Mouse (Mus musculus): ENCODE measurements around the gene Atp5d. TPM values are rescaled to one million over a fixed set of nuclear protein-coding genes. Genes with fewer than 3 reads are reported as not detected.
A peak's percentile ranks its signal among the peaks of the same experiment; 100 is the strongest.

The Atp5d gene
- 561 and 619 TPM in 2 replicates for polyA plus RNA-seq (2012; rRNA removed)

DNA sequence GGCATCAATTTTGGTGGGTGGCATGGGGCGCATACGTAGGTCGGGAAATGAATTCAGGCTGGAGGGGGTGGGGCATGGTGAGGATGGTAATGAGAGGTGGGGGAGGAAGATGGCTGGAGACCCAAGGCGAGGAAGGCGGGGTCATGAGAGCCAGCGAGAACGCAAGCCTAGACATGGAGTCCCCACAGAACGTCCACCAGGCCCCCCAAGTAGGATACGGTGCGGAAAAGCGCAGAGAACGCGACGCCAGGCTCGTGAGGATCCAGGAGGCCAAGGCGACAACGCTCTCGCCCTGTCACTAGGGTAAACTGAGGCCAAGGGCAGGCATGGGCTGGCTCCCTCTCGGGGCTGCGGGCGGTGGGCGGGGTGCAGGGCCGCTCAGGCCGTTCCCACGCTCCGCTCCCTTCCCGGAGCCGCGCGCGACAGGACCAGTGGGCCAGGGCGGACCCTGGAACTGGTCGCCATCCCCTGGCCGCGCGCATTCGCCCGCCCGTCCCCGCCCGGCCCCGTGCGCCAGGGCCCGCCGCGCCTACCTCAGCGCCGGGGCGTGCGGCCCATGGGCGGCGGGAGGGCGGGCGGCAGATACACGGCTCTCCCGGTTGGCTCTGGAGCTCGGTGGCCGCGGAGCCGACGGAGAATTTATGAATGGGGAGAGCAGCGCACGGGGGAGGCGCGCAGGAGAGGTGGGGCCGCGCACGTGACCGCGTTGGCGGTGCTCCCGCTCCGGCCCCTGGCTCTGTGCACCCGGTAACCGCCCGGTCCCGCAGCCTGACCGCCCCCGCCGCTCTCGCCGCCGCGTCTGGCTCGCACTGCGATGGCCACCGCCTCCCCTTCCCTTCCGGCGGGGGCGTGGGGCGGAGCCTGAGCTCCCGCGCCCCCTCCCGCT, at the start of gene Atp5d:
Gene Atp5d, plus strand, starts transcription at position 80 of the 886 bp plus-strand sequence.
- DNase-seq (ENCODE audit: low read depth): no peak

- no peak for DNase-seq (ENCODE audit: low read depth)
Observed at GRCm38 (mm10) chr10:80089146-80089545, 49.3 kb upstream of the Atp5d start.

- DNase-seq (ENCODE audit: low read depth): no peak
Observed at GRCm38 (mm10) chr10:80091527-80091926, 46.9 kb upstream of the Atp5d start.

- no peak for DNase-seq (ENCODE audit: low read depth)
Observed at GRCm38 (mm10) chr10:80092690-80093089, 45.7 kb upstream of the Atp5d start.

DNA sequence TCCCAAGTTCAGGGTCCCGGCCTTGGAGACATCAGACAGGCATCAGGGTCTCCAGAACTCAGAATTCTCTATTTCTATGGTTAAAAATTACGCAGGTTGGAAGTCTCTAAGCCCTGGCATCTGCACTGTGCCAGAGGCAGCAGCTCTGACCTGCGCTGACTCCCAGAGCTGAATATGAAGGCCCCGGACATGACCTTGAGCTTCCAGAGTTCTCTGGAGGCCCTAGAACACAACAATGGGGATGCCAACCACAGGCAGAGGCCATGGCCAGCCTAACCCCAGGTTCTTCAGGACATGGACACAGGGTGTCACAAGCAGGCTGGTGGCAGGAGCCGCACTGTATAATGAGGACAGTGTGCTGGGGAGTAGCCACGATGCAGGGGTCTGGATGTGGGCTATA, 44.3 kb upstream of the Atp5d start:
- DNase-seq (ENCODE audit: low read depth): no peak

- DNase-seq (ENCODE audit: low read depth): no peak
Observed at GRCm38 (mm10) chr10:80094684-80095083, 43.7 kb upstream of the Atp5d start.

GRCm38 (mm10) chr10:80095547-80095946, 42.9 kb upstream of the Atp5d start:
- no peak for DNase-seq (ENCODE audit: low read depth)

DNA sequence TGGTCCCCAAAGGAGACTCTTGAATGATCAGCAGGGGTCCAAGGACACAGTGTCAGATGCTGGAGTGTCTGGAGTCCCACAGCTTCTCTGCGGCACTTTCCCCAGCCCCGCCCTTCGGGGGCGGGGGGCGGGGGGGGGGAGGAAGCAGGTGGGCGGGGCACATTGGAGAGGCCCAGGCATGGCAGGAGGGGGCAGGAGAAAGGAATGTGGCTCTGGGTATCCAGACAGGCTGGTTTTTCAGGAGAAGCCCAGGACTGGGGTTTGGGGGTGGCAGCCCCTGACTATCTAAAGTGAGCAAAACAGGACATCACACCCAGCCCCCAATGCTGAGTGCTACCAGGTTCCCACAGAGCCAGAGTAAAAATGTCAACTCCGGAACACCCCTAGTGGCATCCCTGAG, 41.2 kb upstream of the Atp5d start:
- DNase-seq (ENCODE audit: low read depth): no peak

- no peak for DNase-seq (ENCODE audit: low read depth)
Observed at GRCm38 (mm10) chr10:80098630-80099029, 39.8 kb upstream of the Atp5d start.

- no peak for DNase-seq (ENCODE audit: low read depth)
Observed at GRCm38 (mm10) chr10:80100982-80101381, 37.5 kb upstream of the Atp5d start.

- DNase-seq (ENCODE audit: low read depth): no peak
Observed at GRCm38 (mm10) chr10:80102216-80102915, 36.1 kb upstream of the Atp5d start.

- no peak for DNase-seq (ENCODE audit: low read depth)
Observed at GRCm38 (mm10) chr10:80103032-80103431, 35.4 kb upstream of the Atp5d start.

GRCm38 (mm10) chr10:80104181-80104580, 34.3 kb upstream of the Atp5d start:
- DNase-seq (ENCODE audit: low read depth): no peak

- DNase-seq (ENCODE audit: low read depth): no peak
Observed at GRCm38 (mm10) chr10:80105460-80105859, 33.0 kb upstream of the Atp5d start, which contains the start of gene Sbno2. TSS of gene Sbno2 (minus strand) at chr10:80105571.

DNA sequence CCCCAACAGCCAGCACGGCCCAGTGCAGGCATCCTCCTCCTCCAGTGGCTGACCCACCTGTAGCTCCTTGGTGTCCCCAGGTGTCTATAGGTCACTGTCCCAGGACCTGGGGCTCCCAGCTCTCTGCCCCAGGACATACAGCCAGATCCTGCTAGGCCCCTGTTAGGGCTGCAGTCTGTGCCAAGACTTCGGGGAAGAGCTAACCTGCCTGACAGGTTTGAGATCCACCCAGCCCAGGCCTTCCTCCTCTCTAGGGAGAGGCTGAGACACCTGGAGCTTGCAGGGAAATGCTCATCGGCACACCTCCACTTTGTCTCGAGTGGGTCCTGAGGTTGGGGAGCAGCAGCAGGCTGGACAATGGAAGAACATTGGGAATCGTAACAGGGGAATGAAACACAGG, 32.5 kb upstream of the Atp5d start:
- peak; percentile 67 for DNase-seq (ENCODE audit: low read depth)

GRCm38 (mm10) chr10:80107678-80108077, 30.8 kb upstream of the Atp5d start:
- DNase-seq (ENCODE audit: low read depth): no peak

GRCm38 (mm10) chr10:80114341-80115284, 23.8 kb upstream of the Atp5d start:
- DNase-seq (ENCODE audit: low read depth): no peak

- DNase-seq (ENCODE audit: low read depth): peak; percentile 100
Observed at GRCm38 (mm10) chr10:80115290-80115943, 23.0 kb upstream of the Atp5d start, which contains the start of gene Stk11. TSS of gene Stk11 (plus strand) at chr10:80115803.

DNA sequence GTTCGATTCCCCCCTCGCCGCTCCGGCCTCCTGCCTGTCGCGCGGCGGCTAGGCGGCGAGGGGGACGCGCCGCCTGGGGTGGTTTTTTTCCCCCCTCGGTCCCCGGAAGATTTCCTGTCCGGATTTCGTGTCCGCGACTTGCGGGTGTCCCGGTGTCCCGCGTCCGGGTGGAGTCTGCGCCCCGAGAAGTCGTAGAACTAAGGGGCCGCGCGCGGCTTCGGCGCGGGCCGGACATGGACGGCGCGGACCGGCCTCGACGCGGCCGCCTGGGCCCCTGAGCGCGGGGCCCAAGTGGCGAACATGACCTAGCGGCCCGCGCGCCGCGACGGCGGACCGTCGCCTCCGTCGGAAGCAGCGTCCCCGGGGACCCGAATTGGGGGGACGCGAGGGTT, 22.5 kb upstream of the Atp5d start:
- no peak for DNase-seq (ENCODE audit: low read depth)

GRCm38 (mm10) chr10:80116563-80116926, 21.9 kb upstream of the Atp5d start:
- DNase-seq (ENCODE audit: low read depth): no peak

All from gonadal fat pad, adult 2 months (tissue).